Mouse (Mus musculus) small intestine, adult 2 months (tissue): ENCODE data around the gene Adgrg5.

Experiments
- CTCF ChIP-seq: fragments of 200-500 bp; IDR thresholded peaks from 2 replicates; pipeline ENCODE4 v1.5.1; 2012; ENCODE audit warnings: low read depth, mild to moderate bottlenecking, control low read depth, inconsistent platforms, low read length, moderate library complexity, mixed read lengths; ENCODE audit not compliant: insufficient replicate concordance, insufficient read length; ENCODE audit errors: extremely low read depth
- POLR2A ChIP-seq: fragments of 200-500 bp; IDR thresholded peaks from 2 replicates; pipeline ENCODE4 v1.6.1; 2012; ENCODE audit warnings: low read depth, mild to moderate bottlenecking, control low read depth, inconsistent platforms, low read length, moderate library complexity

DNA sequence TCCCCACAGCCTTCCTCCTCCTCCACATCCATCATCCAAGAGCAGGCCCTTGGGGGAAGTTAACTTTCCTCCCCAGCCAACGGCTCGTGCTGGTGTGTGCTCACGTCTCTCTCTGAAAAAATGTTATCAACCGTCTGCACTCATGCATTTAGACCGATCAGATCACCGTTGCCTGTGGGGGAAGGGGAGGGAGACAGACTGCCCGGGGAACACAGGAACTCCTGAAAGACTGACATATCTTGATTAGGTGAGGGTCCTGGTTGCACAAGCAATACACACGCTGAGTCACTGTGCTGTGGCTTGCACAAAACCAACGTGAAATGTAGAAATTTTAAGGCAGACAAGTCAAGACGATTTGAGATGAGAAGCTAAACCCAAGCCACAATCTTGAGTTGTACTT lies 41.3 kb downstream of the Adgrg5 start:
- TF ChIP-seq CTCF (no peak), POLR2A (no peak)
